Mouse (Mus musculus) cerebellum, postnatal 36 days (tissue): ENCODE results near the gene Pcsk7.

Experiments
- DNase-seq, 2 experiments: peaks; one replicate each; pipeline ENCODE4 v3.0.0; 2021 to 2022; ENCODE audit warnings: mixed read lengths in 2 of 2

Pcsk7 gene

DNA sequence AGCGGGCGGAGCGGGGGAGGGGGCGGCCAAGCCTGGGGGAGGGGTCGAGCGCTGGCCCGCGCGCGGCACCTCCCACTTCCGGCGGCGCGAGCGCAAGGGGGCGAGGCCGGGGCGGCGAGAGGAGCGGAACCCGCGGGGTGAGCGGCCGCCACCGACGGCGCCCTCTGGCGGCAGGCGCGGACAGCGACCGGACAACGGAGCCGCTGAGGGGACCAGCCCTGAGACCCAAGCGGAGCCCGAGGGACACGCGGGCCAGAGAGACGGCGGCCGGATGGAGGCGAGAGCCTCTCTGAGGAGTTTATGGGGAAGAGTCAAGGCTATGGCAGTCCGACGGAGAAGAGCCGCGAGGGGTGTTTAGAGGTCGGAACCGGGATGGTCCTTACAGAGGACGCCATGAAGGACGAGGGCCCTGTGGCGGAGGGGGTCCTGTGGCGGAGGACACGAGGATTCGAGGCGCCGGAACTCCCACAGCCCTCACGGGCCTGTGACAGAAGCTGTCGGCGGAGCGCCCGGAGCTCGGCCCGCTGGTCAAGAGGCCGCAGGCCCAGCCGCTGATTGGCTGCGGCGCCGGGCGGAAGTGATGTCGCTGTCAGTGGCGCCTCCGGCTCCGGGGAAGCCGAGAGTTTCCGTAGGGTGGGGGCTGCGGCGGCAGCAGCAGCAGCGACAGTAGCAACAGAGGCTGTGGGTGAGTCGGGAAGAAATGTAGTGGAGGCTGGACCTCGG is at the start of gene Pcsk7, which contains the start of gene Rnf214:
Gene Pcsk7, plus strand, starts transcription at position 143 of the 723 bp plus-strand sequence.
Gene Rnf214, minus strand, starts transcription at position 557 of the 723 bp plus-strand sequence.
- DNase-seq: peak; percentile 89 to 94

DNA sequence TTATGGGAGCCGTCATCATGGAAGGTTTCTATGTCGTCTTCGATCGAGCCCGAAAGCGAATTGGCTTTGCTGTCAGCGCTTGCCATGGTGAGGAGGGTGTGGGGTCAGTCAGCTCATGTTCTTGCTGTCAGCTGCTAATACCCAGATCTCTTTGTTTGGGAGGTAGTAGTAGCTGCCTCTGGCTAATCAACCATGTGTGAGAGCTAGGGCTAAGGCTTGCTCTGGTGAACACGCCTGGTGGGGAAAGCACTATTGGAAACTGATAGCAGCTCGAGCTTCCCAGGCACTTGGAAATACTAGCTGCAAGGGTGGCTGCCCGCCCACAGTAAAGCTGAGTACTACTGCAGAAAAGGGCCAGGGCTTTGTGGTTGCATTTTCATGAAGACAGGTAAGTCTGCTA is 46.9 kb upstream of the Pcsk7 start:
- DNase-seq: no peak

- DNase-seq: no peak
Observed at GRCm38 (mm10) chr9:45861813-45862212, 44.5 kb upstream of the Pcsk7 start.

GRCm38 (mm10) chr9:45869181-45869580 is 37.1 kb upstream of the Pcsk7 start:
- DNase-seq: no peak

- DNase-seq: no peak
Observed at GRCm38 (mm10) chr9:45870265-45870664, 36.0 kb upstream of the Pcsk7 start.

DNA sequence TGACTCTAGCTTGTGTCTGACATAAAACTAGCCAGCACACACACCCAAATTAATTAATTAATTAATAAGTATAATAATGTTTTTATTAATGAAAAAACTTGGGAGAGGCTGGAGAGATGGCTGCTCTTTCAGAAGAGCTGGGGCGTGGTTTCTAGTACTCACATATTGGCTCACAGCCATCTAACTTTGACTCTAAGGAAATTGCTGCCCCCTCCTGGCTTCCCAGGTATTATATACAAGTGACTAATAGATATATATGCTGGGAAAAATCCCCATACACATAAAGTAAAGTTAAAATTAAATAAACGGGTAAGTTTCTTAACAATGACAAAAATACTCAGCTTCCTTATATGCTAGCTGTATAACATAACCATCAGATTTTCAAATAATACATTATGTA is 28.4 kb upstream of the Pcsk7 start:
- DNase-seq: no peak

- no peak for DNase-seq
Observed at GRCm38 (mm10) chr9:45893681-45894080, 12.6 kb upstream of the Pcsk7 start.

- DNase-seq: no peak
Observed at GRCm38 (mm10) chr9:45905196-45905595, 1.1 kb upstream of the Pcsk7 start.

GRCm38 (mm10) chr9:45905811-45906237 is 473 bp upstream of the Pcsk7 start:
- DNase-seq: peak in 1 of 2 experiments; percentile 31

DNA sequence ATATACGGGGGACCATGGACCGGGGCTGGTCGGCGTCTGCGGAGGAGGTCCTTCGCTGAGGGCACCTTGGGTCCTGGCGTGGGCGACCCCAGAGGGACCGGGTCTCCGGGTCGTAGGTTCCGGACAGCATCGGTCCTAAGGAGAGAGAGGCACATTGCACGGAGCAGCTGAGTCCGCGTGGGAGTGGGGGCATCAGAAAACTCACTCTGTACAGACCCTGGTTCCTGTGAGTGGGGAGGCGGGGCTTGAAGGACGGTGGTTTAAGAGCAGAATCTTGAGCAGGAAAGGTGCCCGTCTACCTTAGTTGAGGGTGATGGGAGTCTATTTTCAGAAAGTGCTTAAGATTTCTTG is 756 bp downstream of the Pcsk7 start:
- no peak for DNase-seq

- DNase-seq: no peak
Observed at GRCm38 (mm10) chr9:45910995-45911394, 4.7 kb downstream of the Pcsk7 start.

- DNase-seq: peak; percentile 42 to 43
Observed at GRCm38 (mm10) chr9:45911673-45912072, 5.4 kb downstream of the Pcsk7 start.

- no peak for DNase-seq
Observed at GRCm38 (mm10) chr9:45915659-45916058, 9.4 kb downstream of the Pcsk7 start.

DNA sequence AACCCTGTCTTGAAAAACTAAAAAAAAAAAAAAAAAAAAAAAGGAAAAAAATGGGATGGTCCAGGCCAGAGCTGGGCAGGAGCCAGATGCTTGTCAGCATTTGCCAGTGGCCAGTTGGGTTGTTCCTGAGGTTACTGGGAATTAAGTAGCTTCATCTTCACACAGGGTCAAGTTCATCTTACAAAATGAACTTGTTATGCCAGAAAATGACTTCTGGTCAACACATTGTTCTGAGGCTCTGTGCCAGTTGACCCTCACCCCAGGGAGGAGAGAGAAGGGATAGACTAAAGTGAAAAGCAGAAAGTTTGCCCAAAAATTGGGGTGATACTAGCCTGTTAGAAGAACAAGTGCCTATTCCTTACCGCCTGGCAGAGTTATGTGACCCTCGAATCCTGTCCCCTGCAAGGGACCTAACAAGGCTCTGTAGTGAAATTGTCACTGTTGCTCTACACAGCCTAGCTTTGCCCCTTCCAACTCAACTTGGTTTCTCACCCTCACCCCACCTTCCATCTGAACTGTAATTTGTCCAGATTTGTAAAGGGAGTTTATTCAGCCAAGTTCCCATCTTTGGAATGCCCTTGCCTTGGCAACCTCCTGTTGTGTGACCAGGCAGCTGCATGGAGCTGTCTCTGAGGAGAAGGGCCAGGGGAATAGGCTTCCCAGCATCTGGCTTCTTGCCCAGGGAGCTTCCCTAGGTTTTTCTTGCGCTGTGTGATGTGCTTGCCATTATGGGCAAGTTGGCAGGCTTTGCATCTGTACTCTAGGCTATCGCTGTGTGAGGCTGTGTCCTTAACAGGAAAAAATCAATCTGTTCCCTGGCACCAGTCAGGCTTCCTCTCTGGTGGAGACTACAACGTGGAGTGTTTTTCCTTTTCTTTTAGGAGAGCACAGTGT is 11.0 kb downstream of the Pcsk7 start:
- peak in 1 of 2 experiments; percentile 34 for DNase-seq

GRCm38 (mm10) chr9:45919895-45920294 is 13.6 kb downstream of the Pcsk7 start:
- DNase-seq: no peak

DNA sequence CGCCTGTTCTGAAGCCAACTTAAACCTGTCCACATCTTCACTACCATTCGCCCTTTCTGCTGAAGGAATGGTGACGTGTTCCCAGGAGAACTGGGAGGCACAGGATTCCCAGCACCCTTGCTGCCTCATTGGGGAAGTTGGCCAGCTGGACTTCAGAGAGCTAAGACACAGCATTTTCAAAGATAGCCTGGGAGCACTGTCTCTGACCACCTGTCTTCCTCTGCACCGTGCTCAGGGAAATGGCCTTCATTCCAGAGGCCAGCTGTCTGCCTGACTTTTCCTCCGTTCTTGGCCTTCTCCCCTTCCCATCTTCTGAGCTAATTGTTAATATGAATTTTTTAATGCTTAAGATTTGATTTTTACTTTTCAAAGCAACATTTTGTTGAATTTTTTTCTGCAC is 23.0 kb downstream of the Pcsk7 start:
- DNase-seq: no peak

GRCm38 (mm10) chr9:45931958-45932357 is 25.7 kb downstream of the Pcsk7 start:
- peak in 1 of 2 experiments; percentile 13 for DNase-seq

DNA sequence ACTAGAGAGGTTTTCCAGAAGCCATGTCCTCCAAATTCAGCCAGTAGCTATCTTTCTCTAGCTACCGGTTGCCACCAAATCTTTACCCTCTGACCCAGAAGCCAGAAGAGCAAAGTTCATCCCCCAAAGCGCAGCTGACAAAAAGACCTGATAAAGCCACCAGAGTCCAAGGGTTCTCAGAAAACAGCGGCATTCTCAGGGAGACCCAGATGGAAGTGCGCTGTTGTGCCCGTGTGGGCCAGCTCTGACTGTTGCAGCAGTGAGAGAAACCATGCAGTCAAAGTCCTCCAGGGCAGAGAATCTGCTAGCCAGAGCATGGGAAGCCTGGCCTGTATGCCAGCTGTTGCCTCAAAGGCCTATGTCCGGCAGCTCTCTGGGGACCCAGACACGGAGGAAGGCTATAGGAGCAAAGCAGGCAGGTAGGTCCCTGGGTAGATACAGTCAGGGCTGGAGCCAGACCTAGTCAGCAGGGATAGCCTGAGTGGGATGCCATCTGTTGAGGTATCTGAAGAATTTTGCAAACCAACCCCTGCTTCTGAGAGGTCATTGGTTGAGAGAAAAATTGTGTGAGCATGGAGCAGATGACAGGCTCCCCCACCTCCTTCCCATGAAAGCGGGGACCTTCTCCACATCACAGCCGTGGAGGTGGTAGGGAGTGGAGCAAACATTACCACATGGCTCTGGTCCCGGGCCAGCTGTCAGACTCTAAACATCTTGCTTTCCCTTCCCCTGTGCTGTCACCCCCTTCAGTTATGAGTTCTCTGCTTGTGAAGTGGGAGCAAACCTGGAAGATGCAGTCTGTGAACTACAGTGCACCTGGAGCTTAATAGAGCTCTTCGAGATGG is 26.5 kb downstream of the Pcsk7 start:
- DNase-seq: peak in 1 of 2 experiments; percentile 10

- no peak for DNase-seq
Observed at GRCm38 (mm10) chr9:45935628-45936210, 29.4 kb downstream of the Pcsk7 start, which contains the start of gene Tagln. TSS of gene Tagln (minus strand) at chr9:45936058.

DNA sequence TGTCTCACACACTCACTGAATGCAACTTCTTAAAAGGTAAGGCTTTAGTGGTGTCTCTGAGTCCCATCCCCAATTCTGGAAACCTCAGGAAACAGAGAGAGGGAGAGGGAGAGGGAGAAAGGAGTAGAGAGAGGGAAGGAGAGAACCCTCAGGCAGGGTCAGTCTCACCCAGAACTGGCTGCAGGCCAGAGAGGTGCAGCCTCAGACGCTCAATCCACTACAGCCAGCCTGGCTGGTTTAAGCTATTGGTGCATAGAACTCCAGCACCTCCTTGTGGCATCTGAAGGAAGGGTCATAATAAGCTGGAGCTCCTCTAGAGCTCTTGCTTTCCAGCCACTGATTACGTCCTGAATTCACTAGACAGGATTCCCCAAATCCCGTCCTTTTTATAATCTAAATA is 30.6 kb downstream of the Pcsk7 start:
- peak; percentile 58 to 61 for DNase-seq

- DNase-seq: peak in 1 of 2 experiments; percentile 31
Observed at GRCm38 (mm10) chr9:45938088-45938487, 31.8 kb downstream of the Pcsk7 start.

DNA sequence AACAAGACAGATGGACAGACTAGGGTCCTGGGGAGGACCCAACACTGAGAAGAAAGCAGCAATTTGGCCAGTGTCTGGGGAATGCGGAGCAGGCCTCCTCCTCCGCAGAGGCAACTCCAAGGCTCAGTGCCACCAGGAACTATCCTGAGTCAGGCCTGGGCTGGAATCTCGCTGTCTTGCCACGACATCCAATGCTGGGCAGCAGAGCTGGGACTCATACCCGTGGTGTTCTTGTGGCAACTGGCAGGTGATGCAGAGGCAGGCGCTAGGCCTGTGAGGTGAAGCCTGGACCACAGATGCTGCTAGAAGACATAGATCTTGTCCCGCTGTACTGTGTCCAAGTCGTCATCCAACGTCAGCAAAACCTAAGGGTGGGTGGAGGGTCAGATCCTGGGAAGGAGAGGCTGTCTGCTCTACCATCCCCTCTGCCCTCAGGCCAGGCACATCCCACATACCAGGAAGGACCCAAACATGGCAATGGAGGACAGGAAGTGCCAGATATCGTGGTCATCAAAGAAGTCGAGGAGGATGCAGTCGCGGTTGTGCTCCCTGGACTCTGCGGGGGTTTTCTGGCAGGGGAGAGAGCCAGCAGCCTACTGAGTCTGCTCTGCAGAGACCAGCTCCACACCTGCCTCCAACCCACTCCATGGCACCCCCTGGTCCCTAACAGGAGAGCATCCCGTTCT is 32.8 kb downstream of the Pcsk7 start:
- DNase-seq: no peak
